Mouse (Mus musculus): ENCODE data around the gene Inhbc. TPM values are rescaled to one million over a fixed set of nuclear protein-coding genes. Genes with fewer than 3 reads are reported as not detected.
"Not testable (repeated sequence)": the region's sequence is repeated elsewhere in the genome, so short reads cannot be mapped to it uniquely, and the experiment has no call there.

Gene Inhbc
- polyA plus RNA-seq, 1 experiment = not detected

GRCm38 (mm10) chr10:127323131-127323855, 46.9 kb downstream of the Inhbc start:
- TF ChIP-seq POLR2A (IDR thresholded peaks at IDR 0.05; ENCODE audit: borderline replicate concordance, extremely low read depth, insufficient read depth, insufficient read length, poor library complexity, severe bottlenecking) = no peak
- no peak for TF ChIP-seq CTCF (IDR thresholded peaks at IDR 0.05; ENCODE audit: borderline replicate concordance, extremely low read depth, insufficient read depth, insufficient read length)

GRCm38 (mm10) chr10:127322669-127323068, 47.6 kb downstream of the Inhbc start:
- TF ChIP-seq POLR2A (IDR thresholded peaks at IDR 0.05; ENCODE audit: borderline replicate concordance, extremely low read depth, insufficient read depth, insufficient read length, poor library complexity, severe bottlenecking) = no peak
- no peak for TF ChIP-seq CTCF (IDR thresholded peaks at IDR 0.05; ENCODE audit: borderline replicate concordance, extremely low read depth, insufficient read depth, insufficient read length)
- DNase-seq (ENCODE audit: low read depth) = no peak

More at GRCm38 (mm10) chr10:127323131-127323855, 46.9 kb downstream of the Inhbc start:
- no peak for DNase-seq (ENCODE audit: low read depth)

DNA sequence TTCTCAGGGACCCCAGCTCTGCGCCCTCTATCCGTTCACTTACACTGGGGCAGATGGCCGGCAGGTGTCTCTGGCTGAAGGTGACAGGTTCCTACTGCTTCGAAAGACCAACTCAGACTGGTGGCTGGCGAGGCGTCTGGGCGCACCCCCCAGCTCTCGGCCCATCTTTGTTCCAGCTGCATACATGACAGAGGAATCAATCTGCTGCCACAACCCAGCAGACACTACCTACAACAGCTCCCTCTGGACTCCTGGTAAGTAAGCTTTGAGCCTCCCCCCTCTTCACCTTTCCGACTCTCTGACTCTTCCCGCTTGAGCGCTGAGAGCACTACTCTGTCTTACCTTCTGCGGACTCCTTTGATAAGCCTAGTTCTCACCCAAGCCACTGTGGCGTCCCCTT, 48.1 kb downstream of the Inhbc start:
- no peak for TF ChIP-seq CTCF (IDR thresholded peaks at IDR 0.05; ENCODE audit: borderline replicate concordance, extremely low read depth, insufficient read depth, insufficient read length)
- TF ChIP-seq POLR2A (IDR thresholded peaks at IDR 0.05; ENCODE audit: borderline replicate concordance, extremely low read depth, insufficient read depth, insufficient read length, poor library complexity, severe bottlenecking) = no peak

DNA sequence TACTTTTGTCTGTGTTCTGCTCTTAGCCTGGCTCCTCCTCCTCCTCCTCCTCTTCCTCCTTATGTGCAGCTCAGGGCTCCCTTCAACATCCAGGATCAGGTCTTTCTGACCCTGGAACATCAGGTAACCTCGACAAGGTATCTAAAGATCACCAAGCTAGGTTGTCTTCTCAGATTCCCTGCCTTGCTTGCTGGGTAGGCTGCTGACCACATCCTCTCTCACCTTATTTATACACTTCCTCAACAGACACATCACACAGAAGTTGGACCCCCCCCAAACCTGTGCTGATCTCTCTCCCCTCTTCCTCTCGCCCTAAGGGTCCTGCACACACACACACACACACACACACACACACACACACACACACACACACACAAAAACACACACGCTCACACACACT, 48.6 kb downstream of the Inhbc start, which contains the start of gene Arhgap9:
TSS of gene Arhgap9 (plus strand) at position 344 of the 400 bp plus-strand sequence.
- no peak for TF ChIP-seq POLR2A (IDR thresholded peaks at IDR 0.05; ENCODE audit: borderline replicate concordance, extremely low read depth, insufficient read depth, insufficient read length, poor library complexity, severe bottlenecking)
- no peak for TF ChIP-seq CTCF (IDR thresholded peaks at IDR 0.05; ENCODE audit: borderline replicate concordance, extremely low read depth, insufficient read depth, insufficient read length)
- no peak for DNase-seq (ENCODE audit: low read depth)

More for the DNA sequence above, 48.1 kb downstream of the Inhbc start:
- DNase-seq (ENCODE audit: low read depth) = no peak

- no peak for TF ChIP-seq CTCF (IDR thresholded peaks at IDR 0.05; ENCODE audit: borderline replicate concordance, extremely low read depth, insufficient read depth, insufficient read length)
- no peak for TF ChIP-seq POLR2A (IDR thresholded peaks at IDR 0.05; ENCODE audit: borderline replicate concordance, extremely low read depth, insufficient read depth, insufficient read length, poor library complexity, severe bottlenecking)
- DNase-seq (ENCODE audit: low read depth) = no peak
Measured at GRCm38 (mm10) chr10:127319969-127320368, 50.3 kb downstream of the Inhbc start.

DNA sequence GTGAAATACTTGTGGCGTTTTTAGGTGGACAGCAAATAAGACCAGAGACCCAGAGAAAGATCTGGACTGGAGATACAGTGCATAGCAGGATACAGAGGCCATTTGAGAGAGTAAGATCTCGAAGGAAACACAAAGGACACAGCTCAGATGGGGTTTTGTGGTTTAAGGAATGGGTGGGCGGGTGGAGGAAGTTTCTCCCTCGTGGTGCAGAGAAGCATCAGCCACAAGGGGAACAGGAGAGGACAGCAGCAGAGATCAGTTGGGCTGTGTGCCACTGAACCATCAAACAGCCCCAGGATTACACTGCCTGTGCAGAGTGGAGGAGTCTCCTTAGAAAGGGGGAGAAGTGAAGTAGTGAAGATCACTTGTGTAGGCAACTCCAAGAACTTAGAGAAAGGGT, 52.2 kb downstream of the Inhbc start:
- TF ChIP-seq POLR2A (IDR thresholded peaks at IDR 0.05; ENCODE audit: borderline replicate concordance, extremely low read depth, insufficient read depth, insufficient read length, poor library complexity, severe bottlenecking) (no peak), CTCF (IDR thresholded peaks at IDR 0.05; ENCODE audit: borderline replicate concordance, extremely low read depth, insufficient read depth, insufficient read length) (no peak)
- DNase-seq (ENCODE audit: low read depth) = no peak

DNA sequence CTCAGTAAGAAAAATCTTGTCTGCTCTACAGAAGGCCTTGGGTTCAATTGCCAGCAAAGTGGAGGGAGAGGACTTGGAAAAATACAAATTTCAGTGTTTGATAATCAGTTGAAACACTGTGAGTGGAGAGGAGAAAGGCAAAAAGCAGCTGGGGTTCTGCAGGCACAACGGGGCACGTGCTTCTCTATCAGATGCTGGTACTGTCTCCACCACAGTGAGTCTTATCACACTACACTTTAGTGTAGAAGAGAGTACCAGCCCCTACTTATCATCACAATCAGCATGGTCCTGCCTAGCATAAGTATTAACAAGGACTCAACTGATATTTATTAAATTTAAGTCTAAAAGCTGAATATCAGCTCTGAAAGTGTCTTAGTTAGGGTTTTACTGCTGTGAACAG, 53.0 kb downstream of the Inhbc start:
- no peak for DNase-seq (ENCODE audit: low read depth)
- TF ChIP-seq CTCF (IDR thresholded peaks at IDR 0.05; ENCODE audit: borderline replicate concordance, extremely low read depth, insufficient read depth, insufficient read length) (no peak), POLR2A (IDR thresholded peaks at IDR 0.05; ENCODE audit: borderline replicate concordance, extremely low read depth, insufficient read depth, insufficient read length, poor library complexity, severe bottlenecking) (no peak)

- DNase-seq (ENCODE audit: low read depth) = not testable (repeated sequence)
Measured at GRCm38 (mm10) chr10:127314950-127315349, 55.3 kb downstream of the Inhbc start.

- DNase-seq (ENCODE audit: low read depth) = not testable (repeated sequence)
Measured at GRCm38 (mm10) chr10:127313516-127313915, 56.7 kb downstream of the Inhbc start.

DNA sequence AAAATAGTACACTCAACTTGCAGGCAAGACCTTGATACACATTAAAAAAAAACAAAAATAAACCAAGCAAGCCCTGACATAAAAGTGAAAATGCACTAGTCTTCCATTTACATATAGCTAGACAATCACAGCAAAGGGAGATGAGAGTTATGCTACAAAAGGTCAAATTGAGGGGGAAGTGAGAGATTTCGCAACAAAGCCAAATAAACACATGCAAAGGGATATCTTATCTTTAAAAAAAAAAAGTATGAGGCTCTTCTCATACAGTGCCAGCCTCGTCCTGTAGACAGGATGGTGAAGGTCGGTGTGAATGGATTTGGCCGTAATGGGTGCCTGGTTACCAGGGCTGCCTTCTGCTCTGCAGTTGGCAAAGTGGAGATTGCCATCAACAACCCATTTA, 57.4 kb downstream of the Inhbc start:
- TF ChIP-seq CTCF (IDR thresholded peaks at IDR 0.05; ENCODE audit: borderline replicate concordance, extremely low read depth, insufficient read depth, insufficient read length) (no peak), POLR2A (IDR thresholded peaks at IDR 0.05; ENCODE audit: borderline replicate concordance, extremely low read depth, insufficient read depth, insufficient read length, poor library complexity, severe bottlenecking) (no peak)
- no peak for DNase-seq (ENCODE audit: low read depth)

GRCm38 (mm10) chr10:127312356-127312676, 57.9 kb downstream of the Inhbc start:
- TF ChIP-seq CTCF (IDR thresholded peaks at IDR 0.05; ENCODE audit: borderline replicate concordance, extremely low read depth, insufficient read depth, insufficient read length) (peak; percentile 89), POLR2A (IDR thresholded peaks at IDR 0.05; ENCODE audit: borderline replicate concordance, extremely low read depth, insufficient read depth, insufficient read length, poor library complexity, severe bottlenecking) (no peak)
- peak; percentile 93 for DNase-seq (ENCODE audit: low read depth)

GRCm38 (mm10) chr10:127311476-127312355, 58.5 kb downstream of the Inhbc start, which contains the start of gene Mars:
TSS of gene Mars (minus strand) at chr10:127311786.
- no peak for TF ChIP-seq CTCF (IDR thresholded peaks at IDR 0.05; ENCODE audit: borderline replicate concordance, extremely low read depth, insufficient read depth, insufficient read length)
- peak; percentile 29; the same call in 1 of the 2 replicates for TF ChIP-seq POLR2A (IDR thresholded peaks at IDR 0.05; ENCODE audit: borderline replicate concordance, extremely low read depth, insufficient read depth, insufficient read length, poor library complexity, severe bottlenecking)
- peak; percentile 98 for DNase-seq (ENCODE audit: low read depth)
